Mouse (Mus musculus) brain, embryonic 14.5 days (tissue): ENCODE data around the gene Gdf1.

Experiments used
- CTCF ChIP-seq: fragments of 200-500 bp; IDR thresholded peaks from 2 replicates; pipeline ENCODE4 v1.5.1; 2012; ENCODE audit warnings: inconsistent platforms, mild to moderate bottlenecking, moderate library complexity, borderline replicate concordance; ENCODE audit not compliant: insufficient read depth, insufficient read length; ENCODE audit errors: extremely low read depth
- POLR2A ChIP-seq: fragments of 200-500 bp; IDR thresholded peaks from 2 replicates; pipeline ENCODE4 v1.6.1; 2012; ENCODE audit warnings: mild to moderate bottlenecking, inconsistent platforms, borderline replicate concordance; ENCODE audit not compliant: poor library complexity, insufficient read depth, insufficient read length, severe bottlenecking; ENCODE audit errors: extremely low read depth

- no peak for TF ChIP-seq CTCF
- TF ChIP-seq POLR2A: no peak
These were observed 13.5 kb downstream of the Gdf1 start for GRCm38 (mm10) chr8:70343076-70343475.
